Mouse (Mus musculus) MEL (cell line): ENCODE results near the gene Rpgrip1l.

Experiments used
- CTCF ChIP-seq, 3 experiments: IDR thresholded peaks in 2 of 3; conservative IDR thresholded peaks in 1 of 3; 2 replicates each; pipeline ENCODE4 v1.5.1; 2011 to 2012; ENCODE audit warnings: low read length in 3 of 3, low read depth in 2 of 3, mild to moderate bottlenecking in 2 of 3, improper control_type of control experiment in 1 of 3, inconsistent platforms in 1 of 3, mixed read lengths in 1 of 3, moderate library complexity in 1 of 3; ENCODE audit not compliant: control insufficient read depth in 1 of 3, insufficient read depth in 1 of 3, poor library complexity in 1 of 3, severe bottlenecking in 1 of 3
- ELF1 ChIP-seq: IDR thresholded peaks from 2 replicates; pipeline ENCODE4 v1.6.1; 2014; ENCODE audit warnings: low read depth, mild to moderate bottlenecking, inconsistent platforms, low read length, improper control_type of control experiment, moderate library complexity
- POLR2A ChIP-seq, 2 experiments: IDR thresholded peaks; 2 replicates each; pipeline ENCODE4 v1.6.1; 2011 to 2012; ENCODE audit warnings: low read length in 2 of 2, mild to moderate bottlenecking in 2 of 2, control low read depth in 1 of 2, improper control_type of control experiment in 1 of 2, low read depth in 1 of 2, moderate library complexity in 1 of 2; ENCODE audit not compliant: control insufficient read depth in 1 of 2, insufficient read depth in 1 of 2, poor library complexity in 1 of 2
- RAD21 ChIP-seq: IDR thresholded peaks from 2 replicates; pipeline ENCODE4 v1.6.1; 2011; ENCODE audit warnings: mild to moderate bottlenecking, low read depth, low read length, improper control_type of control experiment

DNA sequence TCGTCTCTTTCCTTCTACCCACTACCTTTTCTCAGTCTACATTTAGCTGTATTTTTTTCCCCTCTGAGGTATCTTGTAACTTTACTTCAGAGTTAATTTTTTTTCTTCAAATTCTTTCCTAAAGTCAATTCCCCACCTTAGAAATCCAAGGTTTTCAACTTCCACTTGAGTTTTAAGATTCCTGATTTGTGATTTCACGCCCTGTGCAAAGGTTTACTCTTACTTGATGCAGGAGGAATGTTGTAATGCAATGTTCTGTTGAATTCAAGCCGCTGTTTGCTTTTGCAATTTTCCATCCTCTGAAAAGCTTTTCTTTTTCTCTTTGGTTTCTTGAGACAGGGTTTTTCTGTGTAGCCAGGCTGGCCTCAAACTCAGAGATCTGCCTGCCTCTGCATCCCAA lies 103.4 kb downstream of the Rpgrip1l start:
- TF ChIP-seq RAD21 (no peak), ELF1 (no peak), CTCF (IDR thresholded peaks at IDR 0.05 in 2 of 3, conservative IDR thresholded peaks at IDR 0.05 in 1 of 3; ENCODE audit: control insufficient read depth in 1 of 3, insufficient read depth in 1 of 3, low read depth in 2 of 3, low read length in 3 of 3, poor library complexity in 1 of 3, severe bottlenecking in 1 of 3) (no peak), POLR2A (IDR thresholded peaks at IDR 0.05; ENCODE audit: control insufficient read depth in 1 of 2, insufficient read depth in 1 of 2, low read depth in 1 of 2, low read length in 2 of 2, poor library complexity in 1 of 2) (no peak)
